Mouse (Mus musculus) midbrain, embryonic 10.5 days (tissue): Measurements from ENCODE around the gene Mapk14. TPM values are rescaled to one million over a fixed set of nuclear protein-coding genes. Genes with fewer than 3 reads are reported as not detected.
A peak's percentile ranks its signal among the peaks of the same experiment; 100 is the strongest.

Experiments
- DNase-seq: peaks from one replicate; pipeline ENCODE4 v3.0.0-alpha.2; 2017; ENCODE audit warnings: low spot score
- H3K27ac ChIP-seq: fragments of 300-500 bp; sonication (generic); replicated peaks from 2 replicates; pipeline ENCODE4 v1.5.1; 2016; ENCODE audit warnings: mild to moderate bottlenecking
- H3K27me3 ChIP-seq: fragments of 300-500 bp; sonication (generic); 2 replicates; pipeline ENCODE4 v1.6.1; 2016; ENCODE audit warnings: low read depth, mild to moderate bottlenecking; ENCODE audit not compliant: poor library complexity, severe bottlenecking
- H3K36me3 ChIP-seq: fragments of 300-500 bp; sonication (generic); 2 replicates; pipeline ENCODE4 v1.6.1; 2016; ENCODE audit warnings: mild to moderate bottlenecking, moderate library complexity
- H3K4me1 ChIP-seq: fragments of 300-500 bp; sonication (generic); 2 replicates; pipeline ENCODE4 v1.6.1; 2016
- H3K4me3 ChIP-seq: fragments of 300-500 bp; sonication (generic); 2 replicates; pipeline ENCODE4 v1.5.1; 2016; ENCODE audit warnings: mild to moderate bottlenecking, moderate library complexity
- H3K9me3 ChIP-seq: fragments of 300-500 bp; sonication (generic); replicated peaks from 2 replicates; pipeline ENCODE4 v1.6.1; 2016; ENCODE audit warnings: mild to moderate bottlenecking
- WGBS: fragments of 180-500 bp; shearing (Covaris S2); methylation state at CpG from one replicate; pipeline ENCODE4 v1.1.7; 2016; 5-methylcytosine and 5-hydroxymethylcytosine counted together
- polyA plus RNA-seq: library from polyadenylated mRNA; unstranded; fragments of >200 nt; fragmentation: Nextera tagmentation; extraction: Ambion mirVana; gene quantifications from 2 replicates; pipeline ENCODE4 v1.2.1, GENCODE M21; 2016

The Mapk14 gene
- 36.1 and 40.7 TPM in 2 replicates for polyA plus RNA-seq

DNA sequence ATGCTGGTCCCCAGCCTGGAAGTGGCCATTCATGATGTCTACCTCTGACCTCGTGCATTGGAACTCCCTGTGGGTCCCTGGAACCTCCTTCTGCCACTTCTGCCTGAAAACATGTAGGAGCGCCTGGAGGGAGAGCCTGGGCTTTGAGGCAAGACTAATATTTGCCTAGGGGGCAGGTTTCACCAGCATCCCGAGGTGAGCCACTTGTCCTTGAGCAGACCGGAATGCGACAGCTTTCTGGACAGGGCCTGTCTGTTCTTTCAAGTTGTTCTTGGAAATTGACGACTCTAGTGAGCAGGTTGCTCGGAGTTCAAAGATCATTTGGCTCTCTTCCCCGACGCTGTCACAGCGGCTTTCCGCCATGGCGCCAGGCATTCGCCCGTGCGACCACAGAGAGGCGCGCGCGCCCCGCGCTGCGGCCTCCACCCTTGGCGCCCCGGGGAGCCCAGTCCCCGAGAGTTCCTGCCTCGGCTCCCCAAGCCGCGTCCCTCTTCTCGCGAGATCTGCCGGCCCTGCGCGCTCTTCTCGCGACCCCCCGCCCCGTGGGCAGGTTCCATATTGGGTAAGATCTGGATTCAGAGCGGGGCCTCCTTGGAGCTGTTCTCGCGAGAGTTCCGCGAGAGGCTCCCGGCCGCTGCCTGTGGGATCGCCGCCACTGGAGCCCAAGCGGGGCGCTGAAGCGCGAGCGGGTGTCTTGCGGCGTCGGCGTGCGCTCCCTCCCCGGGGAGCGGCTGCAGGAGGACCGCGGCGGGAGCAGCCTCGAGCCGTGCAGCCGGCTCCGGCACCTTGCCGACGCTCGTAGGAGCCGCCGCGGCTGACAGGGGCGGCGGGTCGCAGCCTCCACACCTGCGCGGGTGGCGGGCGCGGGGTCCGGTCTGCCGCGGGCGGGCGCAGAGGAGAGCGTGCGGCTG is at the start of gene Mapk14:
Mapk14 (plus strand) TSS at position 554 of the 911 bp plus-strand sequence.
- WGBS: under 1% methylated on average over 86 of the region's 86 CpGs

DNA sequence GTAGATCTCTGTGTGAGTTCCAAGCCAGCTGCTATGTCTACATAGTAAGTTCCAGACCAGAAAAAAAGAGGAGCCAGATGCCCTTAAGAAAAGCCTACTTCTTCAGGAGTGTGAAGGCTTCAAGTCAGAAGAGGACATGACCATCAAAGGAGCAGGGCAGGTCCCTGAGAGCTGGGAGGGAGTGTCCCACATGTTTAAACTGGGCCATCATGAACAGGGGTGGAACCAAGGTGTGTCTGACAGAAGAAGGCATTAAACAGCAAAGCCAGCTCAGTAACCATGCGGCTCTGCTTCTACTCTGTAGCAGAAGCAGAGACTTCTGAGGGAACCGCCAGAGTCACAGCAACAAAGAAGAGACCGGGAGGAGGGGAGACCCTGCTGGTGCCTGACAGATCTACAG is 47.4 kb upstream of the Mapk14 start:
- Histone ChIP-seq H3K36me3 (no peaks in the 10 kb centered on the region), H3K27me3 (no peaks in the 10 kb centered on the region), H3K27ac (no peak overlapping the region), H3K4me3 (no peak overlapping the region), H3K9me3 (no peaks in the 10 kb centered on the region), H3K4me1 (no peaks in the 10 kb centered on the region)
- 44% methylated on average over 3 of the region's 3 CpGs for WGBS
- DNase-seq: no peak

More for the DNA sequence above, at the start of gene Mapk14:
- Histone ChIP-seq H3K9me3 (no peaks in the 10 kb centered on the region), H3K27ac (peak within 1 kb of the TSS; percentile 95), H3K36me3 (no peaks in the 10 kb centered on the region), H3K4me1 (peaks cover 42% of the 10 kb centered on the region), H3K27me3 (peaks cover 22% of the 10 kb centered on the region), H3K4me3 (peak within 1 kb of the TSS; percentile 85)
- DNase-seq: peak; percentile 99

DNA sequence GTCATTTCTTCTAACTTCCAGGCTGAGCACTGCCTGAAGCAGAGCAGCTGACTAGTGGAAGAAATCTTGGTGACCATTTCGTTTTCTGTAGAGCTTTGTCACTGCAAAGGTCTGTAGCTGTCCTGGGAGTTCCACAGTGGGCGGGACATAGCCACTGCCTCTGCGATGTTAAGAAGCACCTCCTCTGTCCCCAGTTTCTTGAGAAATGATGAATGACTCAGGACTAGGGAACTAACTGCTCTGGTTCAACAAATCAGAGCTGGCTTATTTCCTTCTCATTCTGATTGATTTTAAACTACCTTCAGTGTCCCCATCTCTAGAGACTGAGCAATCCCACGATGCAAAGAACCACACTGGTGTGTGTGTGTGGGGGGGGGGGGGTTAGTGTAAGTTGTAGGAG is 47.0 kb upstream of the Mapk14 start:
- no peaks in the 10 kb centered on the region for H3K9me3 ChIP-seq
- DNase-seq: no peak
- H3K27ac ChIP-seq: no peak overlapping the region
- no peaks in the 10 kb centered on the region for H3K4me1 ChIP-seq
- H3K4me3 ChIP-seq: no peak overlapping the region
- H3K27me3 ChIP-seq: no peaks in the 10 kb centered on the region
- no peaks in the 10 kb centered on the region for H3K36me3 ChIP-seq
- WGBS: 64% methylated on average over 4 of the region's 4 CpGs

DNA sequence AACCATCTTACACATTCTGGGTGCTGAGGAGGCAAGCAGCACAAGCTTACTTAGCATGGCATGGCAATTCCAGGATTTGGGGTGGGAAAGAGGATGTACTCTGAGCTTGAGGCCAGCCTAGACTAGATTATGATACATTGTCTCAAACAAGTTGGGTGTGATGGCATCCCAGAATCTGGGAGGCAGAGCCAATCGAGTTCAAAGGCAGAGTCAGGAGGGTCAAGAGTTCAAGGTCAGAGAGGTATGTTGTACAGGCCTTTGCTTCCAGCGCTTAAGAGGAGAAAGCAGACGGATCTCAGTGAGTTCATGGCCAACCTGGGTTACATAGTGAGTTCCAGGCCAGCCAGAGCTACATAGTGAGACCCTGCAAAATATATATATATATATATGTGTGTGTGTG is 44.9 kb upstream of the Mapk14 start:
- H3K27me3 ChIP-seq: no peaks in the 10 kb centered on the region
- H3K27ac ChIP-seq: no peak overlapping the region
- WGBS: 74% methylated on average over 3 of the region's 3 CpGs
- no peak for DNase-seq
- H3K4me1 ChIP-seq: no peaks in the 10 kb centered on the region
- no peaks in the 10 kb centered on the region for H3K36me3 ChIP-seq
- H3K4me3 ChIP-seq: no peak overlapping the region
- no peaks in the 10 kb centered on the region for H3K9me3 ChIP-seq

- WGBS: 49% methylated on average over 6 of the region's 6 CpGs
- peak; percentile 24 for DNase-seq
Measured at GRCm38 (mm10) chr17:28648607-28649370, 42.3 kb upstream of the Mapk14 start.

GRCm38 (mm10) chr17:28650268-28650667 is 40.9 kb upstream of the Mapk14 start:
- H3K4me1 ChIP-seq: no peaks in the 10 kb centered on the region
- 91% methylated on average over 3 of the region's 3 CpGs for WGBS
- no peaks in the 10 kb centered on the region for H3K9me3 ChIP-seq
- DNase-seq: no peak
- no peak overlapping the region for H3K27ac ChIP-seq
- H3K27me3 ChIP-seq: no peaks in the 10 kb centered on the region
- no peak overlapping the region for H3K4me3 ChIP-seq
- no peaks in the 10 kb centered on the region for H3K36me3 ChIP-seq

More at GRCm38 (mm10) chr17:28648607-28649370, 42.3 kb upstream of the Mapk14 start:
- no peak overlapping the region for H3K4me3 ChIP-seq
- H3K4me1 ChIP-seq: no peaks in the 10 kb centered on the region
- no peak overlapping the region for H3K27ac ChIP-seq
- no peaks in the 10 kb centered on the region for H3K36me3 ChIP-seq
- H3K27me3 ChIP-seq: no peaks in the 10 kb centered on the region
- H3K9me3 ChIP-seq: no peaks in the 10 kb centered on the region

- H3K4me3 ChIP-seq: no peak overlapping the region
- H3K36me3 ChIP-seq: no peaks in the 10 kb centered on the region
- DNase-seq: no peak
- H3K9me3 ChIP-seq: no peaks in the 10 kb centered on the region
- no peaks in the 10 kb centered on the region for H3K4me1 ChIP-seq
- WGBS: 80% methylated on average over 4 of the region's 4 CpGs
- no peaks in the 10 kb centered on the region for H3K27me3 ChIP-seq
- H3K27ac ChIP-seq: no peak overlapping the region
Measured at GRCm38 (mm10) chr17:28657936-28658335, 33.2 kb upstream of the Mapk14 start.

DNA sequence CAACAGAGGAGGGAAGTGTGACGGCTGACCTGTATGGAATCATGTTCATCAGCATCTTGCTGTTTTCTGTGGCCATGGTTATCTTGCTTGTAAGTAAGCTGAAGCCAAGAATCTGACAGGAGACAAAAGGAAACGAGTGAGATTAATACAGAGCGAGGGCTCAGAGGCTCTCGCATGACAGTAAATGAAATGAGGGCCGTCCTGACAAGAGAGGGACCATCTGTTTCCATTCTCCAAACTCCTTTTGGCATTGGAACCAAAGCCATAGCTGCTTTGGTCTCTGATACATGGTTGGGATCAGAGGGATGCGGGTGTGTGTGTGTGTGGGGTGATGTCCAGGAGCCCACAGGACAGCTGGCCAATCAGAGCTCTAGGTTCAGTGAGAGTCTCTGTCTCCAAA is 31.6 kb upstream of the Mapk14 start:
- Histone ChIP-seq H3K27ac (no peak overlapping the region), H3K27me3 (no peaks in the 10 kb centered on the region), H3K36me3 (no peaks in the 10 kb centered on the region), H3K9me3 (no peaks in the 10 kb centered on the region), H3K4me1 (no peaks in the 10 kb centered on the region), H3K4me3 (no peak overlapping the region)
- DNase-seq: no peak
- 77% methylated on average over 6 of the region's 6 CpGs for WGBS

DNA sequence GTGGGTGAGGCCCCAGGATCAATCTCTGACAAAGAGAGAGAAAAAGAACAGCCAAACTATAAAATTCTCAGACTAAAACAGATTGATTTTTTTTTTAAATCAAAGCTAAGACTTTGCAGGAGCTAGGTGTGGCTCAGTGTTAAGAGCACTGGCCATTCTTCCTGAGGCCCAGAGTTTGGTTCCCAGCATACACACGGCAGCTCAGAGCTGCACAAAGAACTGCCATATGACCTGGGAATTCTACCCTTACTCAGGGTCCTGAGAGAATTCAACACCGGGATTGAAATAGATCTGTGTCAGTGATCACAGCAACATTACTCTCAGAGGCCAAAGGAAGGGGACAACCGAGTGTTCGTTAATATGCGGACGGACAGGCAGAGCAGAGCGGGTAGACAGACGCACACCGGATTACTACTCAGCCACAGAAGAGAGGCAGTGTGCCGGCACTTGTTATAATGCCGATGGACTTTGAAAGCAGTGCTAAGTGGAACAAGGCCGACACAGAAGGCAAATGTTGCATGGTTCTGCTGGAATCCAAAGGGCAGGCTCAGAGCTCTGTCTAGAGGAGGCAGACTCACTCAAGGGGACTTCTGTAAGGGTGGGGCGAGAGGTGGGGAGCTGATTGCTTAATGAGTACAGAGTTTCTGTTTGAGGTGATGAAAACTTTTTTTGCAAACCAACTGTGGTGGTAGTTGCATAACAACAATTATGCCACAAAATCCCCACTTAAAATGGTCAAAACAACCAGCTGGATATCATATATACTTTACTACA is 8.6 kb upstream of the Mapk14 start:
- Histone ChIP-seq H3K4me1 (peaks cover 10% of the 10 kb centered on the region; the same call in 1 of the 2 replicates), H3K27me3 (no peaks in the 10 kb centered on the region), H3K4me3 (no peak overlapping the region), H3K36me3 (no peaks in the 10 kb centered on the region), H3K27ac (no peak overlapping the region), H3K9me3 (no peaks in the 10 kb centered on the region)
- no peak for DNase-seq
- 89% methylated on average over 13 of the region's 13 CpGs for WGBS

GRCm38 (mm10) chr17:28683601-28684000 is 7.5 kb upstream of the Mapk14 start:
- Histone ChIP-seq H3K27me3 (peaks cover 6% of the 10 kb centered on the region), H3K36me3 (no peaks in the 10 kb centered on the region), H3K27ac (no peak overlapping the region), H3K9me3 (no peaks in the 10 kb centered on the region), H3K4me1 (peaks cover 10% of the 10 kb centered on the region; the same call in 1 of the 2 replicates), H3K4me3 (no peak overlapping the region)
- WGBS: 63% methylated on average over 1 of the region's 1 CpGs
- DNase-seq: no peak

GRCm38 (mm10) chr17:28684631-28685030 is 6.5 kb upstream of the Mapk14 start:
- WGBS: 61% methylated on average over 19 of the region's 19 CpGs
- Histone ChIP-seq H3K9me3 (no peaks in the 10 kb centered on the region), H3K27me3 (peaks cover 16% of the 10 kb centered on the region), H3K36me3 (no peaks in the 10 kb centered on the region), H3K4me1 (peaks cover 16% of the 10 kb centered on the region), H3K27ac (no peak overlapping the region), H3K4me3 (no peak overlapping the region)
- DNase-seq: peak; percentile 17

GRCm38 (mm10) chr17:28687354-28687753 is 3.8 kb upstream of the Mapk14 start:
- Histone ChIP-seq H3K27me3 (peaks cover 22% of the 10 kb centered on the region), H3K4me1 (peaks cover 28% of the 10 kb centered on the region), H3K27ac (no peak overlapping the region), H3K36me3 (no peaks in the 10 kb centered on the region), H3K4me3 (no peak overlapping the region), H3K9me3 (no peaks in the 10 kb centered on the region)
- no peak for DNase-seq
- WGBS: 50% methylated on average over 4 of the region's 4 CpGs
